Mouse (Mus musculus) kidney, embryonic 14.5 days (tissue): ENCODE measurements around the gene 1700023F06Rik. TPM values are rescaled to one million over a fixed set of nuclear protein-coding genes. Genes with fewer than 3 reads are reported as not detected.

Experiments
- ATAC-seq: fragments of 200-750 bp; cut with Nextera tagmentation; 2 replicates; pipeline ENCODE4 v1.8.0; 2017; ENCODE audit warnings: moderate number of reproducible peaks, mild to moderate bottlenecking, moderate TSS enrichment, moderate library complexity; ENCODE audit not compliant: low FRiP score, low TSS enrichment
- H3K27ac ChIP-seq: fragments of 300-500 bp; sonication (generic); 2 replicates; pipeline ENCODE4 v1.5.1; 2014; ENCODE audit warnings: low read depth, mild to moderate bottlenecking, low read length, moderate library complexity, mixed read lengths
- H3K27me3 ChIP-seq: fragments of 300-500 bp; sonication (generic); 2 replicates; pipeline ENCODE4 v1.6.1; 2014; ENCODE audit warnings: mild to moderate bottlenecking, low read length; ENCODE audit not compliant: control insufficient read depth, insufficient read depth
- H3K36me3 ChIP-seq: fragments of 300-500 bp; sonication (generic); 2 replicates; pipeline ENCODE4 v1.6.1; 2014; ENCODE audit warnings: low read length, mixed read lengths; ENCODE audit not compliant: control insufficient read depth, insufficient read depth
- H3K4me1 ChIP-seq: fragments of 300-500 bp; sonication (generic); 2 replicates; pipeline ENCODE4 v1.6.1; 2014; ENCODE audit warnings: low read length, mixed read lengths; ENCODE audit not compliant: control insufficient read depth, insufficient read depth
- H3K4me2 ChIP-seq: fragments of 300-500 bp; sonication (generic); replicated peaks from 2 replicates; pipeline ENCODE4 v1.6.1; 2014; ENCODE audit warnings: low read depth, mild to moderate bottlenecking, low read length
- H3K4me3 ChIP-seq: fragments of 300-500 bp; sonication (generic); 2 replicates; pipeline ENCODE4 v1.5.1; 2014; ENCODE audit warnings: mild to moderate bottlenecking, low read length
- H3K9ac ChIP-seq: fragments of 300-500 bp; sonication (generic); 2 replicates; pipeline ENCODE4 v1.6.1; 2014; ENCODE audit warnings: low read depth, mild to moderate bottlenecking, low read length, moderate library complexity
- H3K9me3 ChIP-seq: fragments of 300-500 bp; sonication (generic); 2 replicates; pipeline ENCODE4 v1.6.1; 2016; ENCODE audit warnings: low read length; ENCODE audit not compliant: control insufficient read depth
- WGBS: fragments of 180-500 bp; shearing (Covaris S2); extraction: QIAGEN DNeasy Blood & Tissue Kit; methylation state at CpG from one replicate; pipeline ENCODE4 v1.1.7; 2014; 5-methylcytosine and 5-hydroxymethylcytosine counted together
- polyA plus RNA-seq: library from polyadenylated mRNA; unstranded; fragments of >200 nt; fragmentation: Nextera tagmentation; extraction: Ambion mirVana; gene quantifications from 2 replicates; pipeline ENCODE4 v1.2.1, GENCODE M21; 2014

Gene 1700023F06Rik
- polyA plus RNA-seq, 1 experiment from 2014 or later: 0.26 TPM

DNA sequence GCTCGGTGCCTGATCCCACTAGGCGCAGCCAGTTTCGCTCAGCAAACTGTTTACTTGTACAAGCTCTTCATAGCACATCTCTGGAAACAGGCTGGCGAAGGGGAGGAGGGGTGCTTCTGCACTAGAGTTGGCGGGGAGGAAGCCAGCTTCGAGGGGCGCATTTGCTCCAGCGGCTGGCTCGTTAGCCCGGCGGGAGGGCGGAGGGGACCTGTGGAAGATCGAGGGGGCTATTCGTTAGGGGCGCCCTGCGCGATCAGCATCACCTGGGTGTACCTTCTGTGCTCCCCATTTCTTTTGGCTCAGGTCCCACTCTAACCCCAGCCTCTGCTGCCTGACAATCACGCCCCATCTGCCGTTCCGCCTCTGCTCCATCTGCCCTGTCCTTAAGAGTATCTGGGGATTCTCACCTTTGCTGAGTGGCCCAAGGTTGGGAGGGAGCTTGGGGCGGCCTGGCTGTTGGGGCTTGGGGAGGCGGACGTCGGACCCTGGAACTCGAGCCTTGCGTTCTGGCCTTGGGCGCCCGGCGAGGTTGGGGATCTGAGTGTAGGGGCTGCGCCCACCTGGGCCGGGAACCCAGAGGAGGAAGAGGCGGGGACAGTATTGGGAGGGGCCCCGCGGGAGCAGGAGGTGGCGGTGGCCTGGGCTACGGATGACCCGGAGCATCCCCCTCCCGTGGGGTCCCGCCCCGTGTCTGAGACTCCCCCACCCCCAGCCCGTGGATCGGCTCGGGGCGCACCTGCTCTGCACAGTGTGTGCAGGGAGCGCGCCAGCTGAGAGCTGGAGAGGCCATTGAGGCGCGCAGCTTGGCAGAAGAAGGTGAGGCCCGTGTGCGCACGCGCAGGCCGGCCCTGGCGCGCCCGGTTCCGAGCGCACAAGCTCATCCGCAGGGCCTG, 9.2 kb downstream of the 1700023F06Rik start:
- Histone ChIP-seq H3K4me3 (peak overlapping the region; percentile 47), H3K9me3 (no peaks in the 10 kb centered on the region), H3K4me2 (peak overlapping the region; percentile 77), H3K36me3 (no peaks in the 10 kb centered on the region), H3K9ac (peak overlapping the region; percentile 47), H3K4me1 (peaks cover 11% of the 10 kb centered on the region), H3K27me3 (peaks cover 64% of the 10 kb centered on the region), H3K27ac (no peak overlapping the region)
- ATAC-seq: peak; percentile 59
- WGBS: 2% methylated on average over 58 of the region's 59 CpGs

- Histone ChIP-seq H3K36me3 (no peaks in the 10 kb centered on the region), H3K9ac (no peak overlapping the region), H3K9me3 (no peaks in the 10 kb centered on the region), H3K4me3 (peak overlapping the region; percentile 47; the same call in 1 of the 2 replicates), H3K4me1 (peaks cover 12% of the 10 kb centered on the region), H3K27me3 (peaks cover 72% of the 10 kb centered on the region), H3K27ac (no peak overlapping the region), H3K4me2 (peak overlapping the region; percentile 77; the same call in 1 of the 2 replicates)
- WGBS: 2% methylated on average over 16 of the region's 16 CpGs
- ATAC-seq: no peak
These were observed 10.0 kb downstream of the 1700023F06Rik start for GRCm38 (mm10) chr11:103198339-103198738.

DNA sequence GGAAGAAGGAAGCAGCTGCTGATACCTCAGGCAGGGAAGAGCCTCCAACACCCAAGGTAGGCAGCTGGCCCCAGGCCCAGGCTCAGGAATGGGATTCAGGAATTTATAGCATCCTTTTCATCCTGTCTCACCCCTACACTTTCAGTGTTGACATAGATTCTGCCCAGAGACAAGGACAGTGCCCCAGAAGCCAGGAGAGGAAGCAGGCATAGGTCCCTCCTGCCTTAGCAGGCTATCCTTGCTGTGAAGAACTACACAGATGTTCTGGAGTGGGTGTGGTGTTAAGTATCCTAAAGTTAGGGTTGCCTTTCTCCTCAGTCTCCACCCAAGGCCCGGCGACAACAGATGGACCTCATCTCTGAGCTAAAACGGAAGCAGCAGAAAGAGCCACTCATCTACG, 11.0 kb downstream of the 1700023F06Rik start:
- H3K4me2 ChIP-seq: no peak overlapping the region
- 69% methylated on average over 4 of the region's 4 CpGs for WGBS
- no peak overlapping the region for H3K4me3 ChIP-seq
- ATAC-seq: no peak
- H3K36me3 ChIP-seq: no peaks in the 10 kb centered on the region
- H3K27ac ChIP-seq: no peak overlapping the region
- no peaks in the 10 kb centered on the region for H3K9me3 ChIP-seq
- no peak overlapping the region for H3K9ac ChIP-seq
- peaks cover 82% of the 10 kb centered on the region for H3K27me3 ChIP-seq
- H3K4me1 ChIP-seq: peaks cover 22% of the 10 kb centered on the region

- Histone ChIP-seq H3K4me1 (peaks cover 22% of the 10 kb centered on the region), H3K9me3 (no peaks in the 10 kb centered on the region), H3K36me3 (no peaks in the 10 kb centered on the region), H3K4me3 (no peak overlapping the region), H3K27ac (no peak overlapping the region), H3K9ac (no peak overlapping the region), H3K27me3 (peaks cover 87% of the 10 kb centered on the region), H3K4me2 (no peak overlapping the region)
- no peak for ATAC-seq
- 74% methylated on average over 5 of the region's 5 CpGs for WGBS
These were observed 12.7 kb downstream of the 1700023F06Rik start for GRCm38 (mm10) chr11:103195656-103196055.

GRCm38 (mm10) chr11:103195236-103195635, 13.1 kb downstream of the 1700023F06Rik start:
- Histone ChIP-seq H3K36me3 (no peaks in the 10 kb centered on the region), H3K27ac (no peak overlapping the region), H3K4me3 (no peak overlapping the region), H3K9ac (no peak overlapping the region), H3K4me2 (no peak overlapping the region), H3K4me1 (peaks cover 22% of the 10 kb centered on the region), H3K9me3 (no peaks in the 10 kb centered on the region), H3K27me3 (peaks cover 83% of the 10 kb centered on the region)
- 68% methylated on average over 18 of the region's 18 CpGs for WGBS
- ATAC-seq: no peak

DNA sequence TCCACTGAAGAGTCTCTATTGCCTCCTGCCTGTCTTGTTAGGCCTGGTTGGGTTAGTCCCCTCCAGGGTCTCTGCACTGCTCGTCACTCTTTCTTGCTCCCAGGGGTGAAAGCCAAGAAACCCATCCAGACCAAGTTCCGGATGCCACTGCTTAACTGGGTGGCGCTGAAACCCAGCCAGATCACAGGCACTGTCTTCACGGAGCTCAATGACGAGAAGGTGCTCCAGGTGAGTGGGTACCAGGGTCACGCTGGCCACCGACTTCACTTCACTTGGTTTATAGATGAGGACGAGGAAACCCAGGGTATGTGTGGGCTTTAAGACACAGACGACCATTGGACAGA, 14.6 kb downstream of the 1700023F06Rik start:
- Histone ChIP-seq H3K36me3 (no peaks in the 10 kb centered on the region), H3K9ac (no peak overlapping the region), H3K9me3 (no peaks in the 10 kb centered on the region), H3K27ac (no peak overlapping the region), H3K4me1 (peaks cover 12% of the 10 kb centered on the region), H3K4me2 (no peak overlapping the region), H3K4me3 (no peak overlapping the region), H3K27me3 (peaks cover 69% of the 10 kb centered on the region)
- WGBS: 41% methylated on average over 9 of the region's 9 CpGs
- no peak for ATAC-seq

DNA sequence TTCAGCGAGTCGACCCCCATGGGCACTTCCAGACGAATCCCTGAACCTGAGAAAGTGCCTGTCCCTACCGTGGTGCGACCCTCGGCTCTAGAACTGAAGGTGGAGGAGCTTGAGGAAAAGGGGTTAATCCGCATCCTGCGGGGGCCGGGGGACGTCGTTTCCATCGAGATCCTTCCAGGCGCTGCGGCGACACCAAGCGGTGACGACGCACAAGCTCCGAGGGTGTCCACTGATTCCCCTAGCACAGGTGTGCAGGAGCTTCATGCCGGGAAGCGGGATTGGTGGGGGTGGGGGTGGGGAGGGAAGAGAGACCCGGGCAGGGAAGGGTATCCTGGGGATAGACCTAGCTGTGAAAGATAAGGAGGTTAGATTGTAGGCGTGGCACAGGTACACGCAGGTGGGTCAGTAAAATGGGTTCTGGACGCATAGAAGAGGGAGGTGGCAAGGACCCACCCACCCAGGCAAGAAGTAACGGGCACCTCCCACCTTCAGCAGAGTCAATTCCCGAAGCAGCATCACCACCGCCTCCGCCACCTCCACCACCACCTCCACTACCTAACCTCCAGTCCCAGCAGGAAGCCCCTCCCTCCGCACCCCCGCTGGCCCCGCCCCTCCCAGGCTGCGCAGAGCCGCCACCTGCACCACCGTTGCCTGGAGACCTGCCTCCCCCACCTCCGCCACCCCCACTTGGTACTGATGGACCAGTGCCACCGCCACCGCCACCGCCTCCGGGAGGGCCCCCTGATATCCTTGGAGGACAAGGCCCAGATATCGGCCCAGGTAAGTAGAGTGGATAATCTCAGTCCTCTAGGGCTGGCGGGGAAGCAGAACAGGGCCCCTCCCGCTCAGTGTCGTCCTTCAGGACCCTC, 15.2 kb downstream of the 1700023F06Rik start:
- Histone ChIP-seq H3K9ac (no peak overlapping the region), H3K27ac (no peak overlapping the region), H3K4me1 (peaks cover 11% of the 10 kb centered on the region), H3K9me3 (no peaks in the 10 kb centered on the region), H3K4me3 (peak overlapping the region; percentile 27), H3K36me3 (no peaks in the 10 kb centered on the region), H3K27me3 (peaks cover 63% of the 10 kb centered on the region), H3K4me2 (peak overlapping the region; percentile 43)
- WGBS: 5% methylated on average over 43 of the region's 44 CpGs
- peak; percentile 33; the same call in 1 of the 2 replicates for ATAC-seq

DNA sequence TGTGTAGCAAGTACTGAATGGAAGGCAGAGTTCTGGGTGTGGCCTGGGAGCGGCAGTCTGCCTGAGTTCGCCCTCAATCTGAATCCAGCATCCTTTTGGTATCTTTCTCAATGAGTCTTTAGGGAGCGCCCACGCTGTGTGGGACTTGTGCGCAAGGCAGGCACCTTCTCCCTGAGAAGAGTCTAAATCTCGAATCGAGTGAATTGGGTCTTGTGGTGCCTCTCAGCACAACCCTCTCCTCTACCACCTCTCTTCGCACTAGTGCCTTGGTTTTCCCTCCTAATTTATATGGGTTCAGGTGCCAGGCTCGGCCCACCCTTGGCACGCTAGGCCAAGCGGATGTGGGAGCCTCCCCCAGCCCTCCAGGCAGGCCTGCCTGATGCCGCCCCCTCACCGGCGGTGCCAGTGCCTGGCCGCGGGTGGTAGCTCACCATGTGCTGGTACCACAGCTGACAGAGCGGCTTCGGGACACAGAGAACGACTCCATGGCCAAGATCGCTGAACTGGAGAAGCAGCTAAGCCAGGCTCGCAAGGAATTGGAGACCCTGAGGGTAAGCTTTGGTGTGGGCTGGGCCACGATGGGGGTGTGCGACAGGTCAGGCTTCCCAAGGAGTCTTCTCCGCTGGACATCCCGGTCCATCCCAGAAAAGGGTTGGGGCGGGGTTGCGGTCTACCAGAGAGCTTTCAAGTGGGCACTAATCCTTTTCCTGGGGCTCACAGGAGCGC, 16.0 kb downstream of the 1700023F06Rik start:
- Histone ChIP-seq H3K9ac (no peak overlapping the region), H3K4me2 (peak overlapping the region; percentile 43), H3K27ac (no peak overlapping the region), H3K4me1 (peaks cover 11% of the 10 kb centered on the region), H3K36me3 (no peaks in the 10 kb centered on the region), H3K27me3 (peaks cover 55% of the 10 kb centered on the region), H3K9me3 (no peaks in the 10 kb centered on the region), H3K4me3 (peak overlapping the region; percentile 27)
- ATAC-seq: peak; percentile 14; the same call in 1 of the 2 replicates
- 13% methylated on average over 28 of the region's 28 CpGs for WGBS
